Mouse (Mus musculus) bone marrow macrophage, adult 2 months (primary cell): Measurements from ENCODE around the gene Arhgef3.

Experiments used
- CTCF ChIP-seq: IDR thresholded peaks from 2 replicates; pipeline ENCODE4 v1.5.1; 2012; ENCODE audit warnings: low read depth, mild to moderate bottlenecking, low read length, moderate library complexity
- POLR2A ChIP-seq: IDR thresholded peaks from 2 replicates; pipeline ENCODE4 v1.6.1; 2012; ENCODE audit warnings: mild to moderate bottlenecking, low read depth, low read length, borderline replicate concordance

DNA sequence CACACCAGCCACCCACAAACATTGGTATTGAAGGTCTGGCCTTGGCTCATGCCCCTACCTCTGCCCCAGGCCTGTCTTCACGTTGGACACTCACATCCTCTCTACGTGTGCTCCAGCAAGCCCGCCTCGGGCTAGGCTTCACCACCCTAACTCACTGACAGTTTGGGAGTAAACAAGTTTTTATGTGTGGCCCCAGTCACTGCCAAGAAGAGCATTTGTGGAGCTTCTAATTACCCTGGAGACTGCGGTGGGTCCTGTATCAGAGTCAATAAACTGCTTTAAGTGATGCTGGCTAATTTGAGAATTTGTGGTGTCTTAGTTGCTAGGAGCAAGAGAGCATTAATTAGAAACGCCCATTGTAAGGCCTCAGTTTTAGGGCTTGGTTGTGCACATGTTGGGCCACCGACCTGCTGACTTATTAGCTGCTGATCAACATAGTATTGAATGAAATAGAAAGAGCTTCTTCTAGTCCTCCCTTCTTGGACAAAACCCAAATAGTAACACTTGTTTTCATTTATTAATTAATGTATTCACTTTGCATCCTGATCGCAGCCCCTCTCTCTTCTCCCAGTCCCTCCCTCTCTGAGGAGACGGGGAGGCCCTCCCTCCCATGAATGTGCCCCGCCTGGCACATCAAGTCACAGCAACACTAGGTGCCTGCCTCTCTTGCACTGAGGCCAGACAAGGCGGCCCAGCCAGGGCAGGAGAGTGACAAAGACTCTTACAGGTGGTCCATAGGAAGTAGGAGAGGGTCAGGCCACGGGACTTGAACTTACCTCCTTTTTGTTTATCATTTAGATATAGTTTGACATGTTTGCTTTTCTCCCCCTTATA is 86.3 kb downstream of the Arhgef3 start:
- TF ChIP-seq CTCF (no peak), POLR2A (no peak)
